Mouse (Mus musculus) intestine, postnatal 0 days (tissue): ENCODE measurements around the gene Olfr141. TPM values are rescaled to one million over a fixed set of nuclear protein-coding genes. Genes with fewer than 3 reads are reported as not detected.

Source experiments
- ATAC-seq: fragments of 200-750 bp; cut with Nextera tagmentation; 2 replicates; pipeline ENCODE4 v1.8.0; 2017; ENCODE audit warnings: mild to moderate bottlenecking, moderate TSS enrichment, moderate library complexity
- H3K27ac ChIP-seq: fragments of 300-500 bp; sonication (generic); 2 replicates; pipeline ENCODE4 v1.5.1; 2014; ENCODE audit warnings: mild to moderate bottlenecking, low read depth, low read length, moderate library complexity
- H3K27me3 ChIP-seq: fragments of 300-500 bp; sonication (generic); replicated peaks from 2 replicates; pipeline ENCODE4 v1.6.1; 2014; ENCODE audit warnings: low read length, mixed read lengths; ENCODE audit not compliant: control insufficient read depth, insufficient read depth
- H3K36me3 ChIP-seq: fragments of 300-500 bp; sonication (generic); 2 replicates; pipeline ENCODE4 v1.6.1; 2014; ENCODE audit warnings: mild to moderate bottlenecking, moderate library complexity; ENCODE audit not compliant: control insufficient read depth, insufficient read depth
- H3K4me1 ChIP-seq: fragments of 300-500 bp; sonication (generic); replicated peaks from 2 replicates; pipeline ENCODE4 v1.6.1; 2014; ENCODE audit warnings: antibody characterized with exemption, low read length, mixed read lengths; ENCODE audit not compliant: control insufficient read depth, insufficient read depth
- H3K4me2 ChIP-seq: fragments of 300-500 bp; sonication (generic); replicated peaks from 2 replicates; pipeline ENCODE4 v1.6.1; 2014; ENCODE audit warnings: low read depth, mild to moderate bottlenecking, moderate library complexity
- H3K4me3 ChIP-seq: fragments of 300-500 bp; sonication (generic); 2 replicates; pipeline ENCODE4 v1.5.1; 2014; ENCODE audit warnings: low read depth, low read length
- H3K9ac ChIP-seq: fragments of 300-500 bp; sonication (generic); 2 replicates; pipeline ENCODE4 v1.6.1; 2014; ENCODE audit warnings: mild to moderate bottlenecking, low read depth, low read length
- H3K9me3 ChIP-seq: fragments of 300-500 bp; sonication (generic); 2 replicates; pipeline ENCODE4 v1.6.1; 2016; ENCODE audit warnings: mixed run types; ENCODE audit not compliant: control insufficient read depth
- CTCF ChIP-seq: sonication (generic); IDR thresholded peaks from 2 replicates; pipeline ENCODE4 v1.5.1; 2016; ENCODE audit warnings: low read depth, mild to moderate bottlenecking, control low read depth, antibody characterized with exemption, moderate library complexity
- WGBS: fragments of 180-500 bp; shearing (Covaris S2); extraction: QIAGEN DNeasy Blood & Tissue Kit; methylation state at CpG from one replicate; pipeline ENCODE4 v1.1.7; 2014; 5-methylcytosine and 5-hydroxymethylcytosine counted together
- polyA plus RNA-seq: library from polyadenylated mRNA; unstranded; fragments of >200 nt; fragmentation: Nextera tagmentation; extraction: Ambion mirVana; gene quantifications from 2 replicates; pipeline ENCODE4 v1.2.1, GENCODE M21; 2015

Olfr141 gene
- polyA plus RNA-seq, result not detected in 2 replicates

DNA sequence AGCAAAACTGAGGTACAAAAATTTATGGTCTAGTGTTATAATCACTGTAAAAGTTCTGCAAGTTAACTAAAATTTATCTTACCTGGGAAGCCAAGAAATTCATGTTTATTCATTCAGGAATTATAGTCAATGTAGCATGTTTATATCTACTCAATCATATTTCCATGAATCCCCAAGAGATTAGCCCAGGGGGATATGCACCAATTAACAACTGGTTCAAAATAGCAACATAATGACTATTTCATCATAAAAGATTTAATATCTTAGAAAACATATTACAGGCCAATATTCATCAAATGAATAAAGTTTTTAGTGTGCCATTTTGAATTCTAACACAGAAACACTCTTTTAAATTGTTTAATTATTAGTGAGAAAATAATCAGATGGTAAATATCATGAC is at the start of gene Olfr141:
Gene Olfr141, minus strand, starts transcription at position 101 of the 400 bp plus-strand sequence.
- Histone ChIP-seq H3K9me3 (no peaks in the 10 kb centered on the region), H3K9ac (no peak within 1 kb of the TSS), H3K4me1 (no peaks in the 10 kb centered on the region), H3K27ac (no peak within 1 kb of the TSS), H3K36me3 (no peaks in the 10 kb centered on the region), H3K4me3 (no peak within 1 kb of the TSS), H3K4me2 (no peak within 1 kb of the TSS), H3K27me3 (no peaks in the 10 kb centered on the region)
- no peak for ATAC-seq
- no peak for TF ChIP-seq CTCF

DNA sequence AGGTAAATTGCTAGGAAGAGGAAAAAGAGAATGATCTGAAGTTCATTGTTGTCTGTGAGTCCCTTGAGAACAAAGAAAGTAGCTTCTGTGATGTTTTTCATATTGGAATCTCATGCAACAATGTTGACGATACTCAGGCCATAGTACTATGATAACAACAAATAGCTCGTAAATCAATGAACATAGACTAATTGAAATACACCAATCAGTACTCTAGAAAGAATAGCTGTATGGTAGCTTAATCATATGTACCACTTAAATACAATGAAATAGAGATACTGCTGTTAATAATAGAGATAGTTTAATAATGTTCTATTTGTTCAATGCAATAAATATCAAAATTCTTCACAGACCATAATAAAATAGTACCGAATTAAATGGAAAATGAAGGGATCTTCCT is 41.8 kb upstream of the Olfr141 start, which contains the start of gene Olfr1095:
Gene Olfr1095, minus strand, starts transcription at position 101 of the 400 bp plus-strand sequence.
- no peaks in the 10 kb centered on the region for H3K36me3 ChIP-seq
- H3K27me3 ChIP-seq, result no peaks in the 10 kb centered on the region
- H3K4me1 ChIP-seq, result no peaks in the 10 kb centered on the region
- no peak for ATAC-seq
- no peak for TF ChIP-seq CTCF
- no peak within 1 kb of the TSS for H3K4me3 ChIP-seq
- no peaks in the 10 kb centered on the region for H3K9me3 ChIP-seq
- no peak within 1 kb of the TSS for H3K27ac ChIP-seq
- H3K9ac ChIP-seq, result no peak within 1 kb of the TSS
- H3K4me2 ChIP-seq, result no peak within 1 kb of the TSS
- 90% methylated on average over 3 of the region's 3 CpGs for WGBS

DNA sequence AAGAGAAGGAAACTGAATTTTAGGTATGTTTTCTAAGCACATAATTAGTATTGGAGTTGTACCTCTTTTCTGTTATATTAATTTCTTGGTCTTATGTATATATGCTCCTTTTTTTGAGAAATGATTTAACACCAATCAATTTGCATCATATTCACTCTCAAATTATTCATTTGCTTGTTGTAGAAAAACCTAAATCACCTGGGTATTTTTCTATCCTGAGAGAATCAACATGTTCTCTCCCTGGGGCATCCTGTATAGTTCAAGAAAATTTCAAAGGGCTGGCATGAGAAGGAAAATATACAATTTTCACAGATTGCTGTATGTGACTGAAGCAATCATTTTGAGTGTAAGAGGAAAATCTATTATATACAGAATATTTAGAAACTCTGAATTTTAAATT is 14.5 kb upstream of the Olfr141 start, which contains the start of gene Olfr1094:
Gene Olfr1094, plus strand, starts transcription at position 301 of the 400 bp plus-strand sequence.
- no peaks in the 10 kb centered on the region for H3K36me3 ChIP-seq
- no peak within 1 kb of the TSS for H3K9ac ChIP-seq
- H3K4me3 ChIP-seq, result no peak within 1 kb of the TSS
- no peak within 1 kb of the TSS for H3K27ac ChIP-seq
- no peak for TF ChIP-seq CTCF
- no peak within 1 kb of the TSS for H3K4me2 ChIP-seq
- no peaks in the 10 kb centered on the region for H3K4me1 ChIP-seq
- no peaks in the 10 kb centered on the region for H3K27me3 ChIP-seq
- no peaks in the 10 kb centered on the region for H3K9me3 ChIP-seq
- no peak for ATAC-seq

DNA sequence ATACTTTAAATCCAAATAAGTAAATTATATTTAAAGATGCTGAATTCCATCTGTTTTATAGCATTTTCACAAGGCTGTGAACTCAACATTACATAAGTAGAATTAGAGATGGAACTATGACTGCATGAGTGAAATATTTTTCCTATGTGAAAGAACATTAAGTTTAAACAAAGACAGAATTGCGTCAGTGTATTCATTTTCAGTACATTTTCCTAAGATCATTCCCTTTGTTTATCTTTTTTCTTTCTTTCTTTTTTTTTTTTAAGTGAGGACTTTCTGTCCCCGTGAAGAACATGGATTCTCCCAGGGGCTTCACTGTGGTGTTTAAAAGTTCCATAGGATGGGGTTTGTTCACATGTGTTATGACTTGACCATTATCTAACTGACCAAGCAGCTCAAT is 27.6 kb downstream of the Olfr141 start, which contains the start of gene Olfr1093:
Gene Olfr1093, plus strand, starts transcription at position 301 of the 400 bp plus-strand sequence.
- no peak for ATAC-seq
- H3K4me1 ChIP-seq, result no peaks in the 10 kb centered on the region
- no peaks in the 10 kb centered on the region for H3K36me3 ChIP-seq

DNA sequence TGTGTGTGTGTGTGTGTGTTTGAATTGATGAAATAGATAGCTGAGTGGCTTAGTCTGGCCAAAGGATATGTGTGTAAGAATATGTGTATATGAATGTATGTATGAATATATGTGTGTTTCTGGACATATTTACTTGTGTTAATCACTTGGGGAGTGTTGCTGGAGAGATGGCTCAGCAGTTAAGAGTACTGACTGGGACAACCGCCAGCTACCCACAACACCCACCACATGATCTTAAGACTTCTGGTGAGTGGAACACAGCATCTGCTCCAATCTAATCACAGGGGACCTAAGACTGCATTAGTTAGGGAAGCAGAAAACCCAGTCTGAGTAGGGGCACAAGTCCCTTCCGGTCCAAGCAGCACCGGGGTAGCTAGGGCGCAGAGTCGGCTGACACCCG is 48.8 kb downstream of the Olfr141 start:
- no peak overlapping the region for H3K4me2 ChIP-seq
- no peaks in the 10 kb centered on the region for H3K9me3 ChIP-seq
- H3K4me3 ChIP-seq, result no peak overlapping the region
- no peak for TF ChIP-seq CTCF
- H3K27me3 ChIP-seq, result no peaks in the 10 kb centered on the region
- ATAC-seq, result no peak
- 95% methylated on average over 6 of the region's 6 CpGs for WGBS
- H3K4me1 ChIP-seq, result no peaks in the 10 kb centered on the region
- H3K9ac ChIP-seq, result no peak overlapping the region
- no peak overlapping the region for H3K27ac ChIP-seq
- no peaks in the 10 kb centered on the region for H3K36me3 ChIP-seq

More for the DNA sequence above, 27.6 kb downstream of the Olfr141 start, which contains the start of gene Olfr1093:
- WGBS, result 64% methylated on average over 2 of the region's 2 CpGs
- Histone ChIP-seq H3K27ac (no peak within 1 kb of the TSS), H3K9ac (no peak within 1 kb of the TSS), H3K4me2 (no peak within 1 kb of the TSS), H3K9me3 (no peaks in the 10 kb centered on the region), H3K27me3 (no peaks in the 10 kb centered on the region), H3K4me3 (no peak within 1 kb of the TSS)
- TF ChIP-seq CTCF, result no peak

DNA sequence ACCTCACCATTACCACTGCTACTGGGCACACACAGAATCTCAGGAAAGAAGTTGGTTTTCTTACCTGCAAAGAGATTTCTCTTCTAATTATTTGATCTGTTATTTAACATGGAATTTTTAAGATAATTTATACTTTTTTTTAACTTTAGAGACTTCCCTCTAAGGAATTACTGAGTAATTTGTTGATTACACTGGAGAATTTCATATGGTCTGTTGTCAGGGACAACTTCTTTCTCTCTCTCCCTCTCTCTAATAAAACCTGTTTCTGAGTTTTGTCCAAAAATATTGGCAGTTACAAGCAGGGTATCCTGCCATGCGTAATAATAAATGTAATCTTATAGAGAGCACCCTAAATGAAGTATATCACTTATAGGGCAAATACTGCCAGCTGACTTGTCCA is 50.9 kb downstream of the Olfr141 start, which contains the start of gene Olfr1090:
Gene Olfr1090, minus strand, starts transcription at position 101 of the 400 bp plus-strand sequence.
- no peak within 1 kb of the TSS for H3K4me2 ChIP-seq
- H3K27me3 ChIP-seq, result no peaks in the 10 kb centered on the region
- WGBS, result 88% methylated on average over 1 of the region's 1 CpGs
- ATAC-seq, result no peak
- no peak within 1 kb of the TSS for H3K4me3 ChIP-seq
- H3K9ac ChIP-seq, result no peak within 1 kb of the TSS
- H3K36me3 ChIP-seq, result no peaks in the 10 kb centered on the region
- no peaks in the 10 kb centered on the region for H3K9me3 ChIP-seq
- no peak within 1 kb of the TSS for H3K27ac ChIP-seq
- no peak for TF ChIP-seq CTCF
- H3K4me1 ChIP-seq, result no peaks in the 10 kb centered on the region

Other genes with a start within 250 kb of the Olfr141 start
- gene Olfr1082, start 211.1 kb downstream of the Olfr141 start, polyA plus RNA-seq, result not detected in 2 replicates
- not detected in 2 replicates for gene Olfr1084, start 170.3 kb downstream of the Olfr141 start, polyA plus RNA-seq
- not detected in 2 replicates for gene Olfr1085, start 148.0 kb downstream of the Olfr141 start, polyA plus RNA-seq
- gene Olfr1086, start 129.9 kb downstream of the Olfr141 start, polyA plus RNA-seq, result not detected in 2 replicates
- gene Olfr1087, start 111.6 kb downstream of the Olfr141 start, polyA plus RNA-seq, result not detected in 2 replicates
- not detected in 2 replicates for gene Olfr1089, start 76.3 kb downstream of the Olfr141 start, polyA plus RNA-seq
- gene Olfr1090, start 51.0 kb downstream of the Olfr141 start, polyA plus RNA-seq, result not detected in 2 replicates
- not detected in 2 replicates for gene Olfr1093, start 27.5 kb downstream of the Olfr141 start, polyA plus RNA-seq
- gene Olfr1094, start 14.6 kb upstream of the Olfr141 start, polyA plus RNA-seq, result not detected in 2 replicates
- not detected in 2 replicates for gene Olfr1095, start 41.7 kb upstream of the Olfr141 start, polyA plus RNA-seq
- gene Gm13723, start 64.8 kb upstream of the Olfr141 start, polyA plus RNA-seq, result not detected in 2 replicates
- gene Olfr1097, start 82.2 kb upstream of the Olfr141 start, polyA plus RNA-seq, result not detected in 2 replicates
- not detected in 2 replicates for gene Olfr1098, start 114.5 kb upstream of the Olfr141 start, polyA plus RNA-seq
- not detected in 2 replicates for gene Olfr1099, start 150.7 kb upstream of the Olfr141 start, polyA plus RNA-seq
- not detected in 2 replicates for gene Olfr1100, start 169.9 kb upstream of the Olfr141 start, polyA plus RNA-seq
- not detected in 2 replicates for gene Olfr1101, start 181.2 kb upstream of the Olfr141 start, polyA plus RNA-seq
- not detected in 2 replicates for gene Olfr1102, start 188.4 kb upstream of the Olfr141 start, polyA plus RNA-seq
- not detected in 2 replicates for gene Olfr1104, start 217.1 kb upstream of the Olfr141 start, polyA plus RNA-seq
- gene Olfr1105, start 226.5 kb upstream of the Olfr141 start, polyA plus RNA-seq, result not detected in 2 replicates
- not detected in 2 replicates for gene Olfr1106, start 242.3 kb upstream of the Olfr141 start, polyA plus RNA-seq